Mouse (Mus musculus) layer of hippocampus, adult 9-10 months (tissue): Measurements from ENCODE around the gene Marcksl1.
A peak's percentile ranks its signal among the peaks of the same experiment; 100 is the strongest.

ENCODE experiments used
- DNase-seq: peaks from one replicate; pipeline ENCODE4 v3.0.0; 2022; ENCODE audit warnings: low spot score

Marcksl1 gene

DNA sequence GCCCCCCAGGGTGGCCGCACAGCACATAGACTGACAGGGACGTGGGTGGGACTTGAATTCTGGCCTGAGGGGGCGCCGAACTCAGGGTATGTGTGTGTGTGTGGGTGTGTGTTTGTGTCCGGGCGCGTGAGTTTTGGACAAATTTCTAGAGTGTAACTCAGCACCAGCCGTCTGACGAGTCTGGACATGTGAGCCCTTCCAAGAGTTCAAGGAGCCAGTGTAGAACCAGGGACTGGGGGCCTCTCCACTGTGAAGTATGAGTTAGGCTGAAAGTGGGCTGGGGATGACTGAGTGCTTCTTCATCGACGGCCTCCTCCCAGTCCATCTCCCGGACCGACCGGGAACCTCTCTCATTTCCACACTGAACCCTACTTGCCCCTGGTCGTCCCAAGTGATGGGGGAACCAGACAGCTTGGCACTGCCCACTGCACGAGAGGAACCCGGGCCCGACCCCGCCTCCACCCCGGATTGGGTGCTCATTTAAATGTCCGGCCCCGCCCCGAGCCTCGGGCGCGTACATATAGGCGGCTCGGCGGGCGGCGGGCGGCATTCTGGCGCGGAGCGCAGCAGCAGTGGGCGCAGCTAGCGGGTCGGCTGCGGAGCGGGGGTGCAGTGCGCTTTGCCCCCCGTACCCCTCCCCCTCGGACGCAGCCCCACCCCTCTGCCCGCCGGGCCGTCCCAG lies at the start of gene Marcksl1:
Gene Marcksl1, plus strand, starts transcription at position 496 of the 682 bp plus-strand sequence.
- DNase-seq = peak; percentile 45

- no peak for DNase-seq
Measured at GRCm38 (mm10) chr4:129464286-129464815, 49.0 kb upstream of the Marcksl1 start.

DNA sequence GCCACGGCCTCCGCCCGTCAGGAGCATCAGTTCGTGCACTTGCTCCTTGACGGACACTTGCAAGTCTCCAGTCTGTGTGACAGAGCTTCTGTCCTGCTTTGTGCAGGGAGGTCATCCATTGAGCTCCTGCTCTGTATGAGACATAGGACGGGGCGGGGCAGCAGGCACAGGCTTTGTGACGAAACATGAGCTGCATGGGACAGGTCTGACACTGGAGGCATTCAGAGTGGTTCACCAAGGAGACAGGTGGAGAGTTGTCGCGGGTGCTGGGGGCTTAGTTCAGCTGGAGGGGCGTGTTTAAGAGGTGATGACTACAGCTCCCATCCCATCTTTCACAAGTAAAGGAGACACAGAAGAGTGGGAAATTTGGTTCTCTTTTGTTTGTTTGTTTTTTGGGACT lies 37.3 kb upstream of the Marcksl1 start:
- no peak for DNase-seq

DNA sequence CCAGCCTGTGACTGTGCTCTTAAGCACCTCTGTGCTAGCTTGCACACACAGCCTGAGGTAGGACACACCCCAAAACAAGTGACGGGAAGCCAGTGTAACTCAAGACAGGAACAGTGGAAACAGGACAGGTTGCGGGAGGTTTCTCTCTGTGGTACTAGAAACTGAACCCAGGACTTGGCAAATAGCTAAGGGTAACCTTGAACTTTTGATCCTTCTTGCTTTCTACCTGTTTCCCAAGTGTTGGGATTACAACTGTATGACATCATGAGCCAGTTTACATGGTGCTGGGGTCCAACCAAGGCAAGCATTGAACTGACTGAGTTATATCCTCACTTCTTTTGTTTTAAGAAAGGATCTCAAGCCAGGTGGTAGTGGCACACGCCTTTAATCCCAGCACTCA lies 33.5 kb upstream of the Marcksl1 start:
- no peak for DNase-seq

DNA sequence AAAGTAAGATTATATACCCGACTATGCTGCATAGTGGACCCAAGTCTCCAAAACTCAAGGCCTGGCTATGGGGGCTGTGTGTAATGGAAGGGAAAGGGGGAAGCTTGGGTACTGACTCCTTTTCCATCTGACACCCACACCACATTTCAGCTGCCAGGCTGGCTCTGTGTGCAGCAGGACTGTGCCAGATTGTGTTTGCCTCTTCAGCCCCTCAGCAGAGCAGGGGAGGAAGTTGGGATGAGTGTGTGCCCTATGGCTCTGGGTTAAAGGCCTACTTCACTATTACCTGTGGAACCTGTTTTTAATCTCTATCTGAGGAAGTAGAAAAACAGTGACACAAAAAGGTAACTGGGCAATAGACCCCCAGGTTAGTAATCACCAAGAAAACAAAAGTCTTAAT lies 32.3 kb upstream of the Marcksl1 start:
- no peak for DNase-seq

DNA sequence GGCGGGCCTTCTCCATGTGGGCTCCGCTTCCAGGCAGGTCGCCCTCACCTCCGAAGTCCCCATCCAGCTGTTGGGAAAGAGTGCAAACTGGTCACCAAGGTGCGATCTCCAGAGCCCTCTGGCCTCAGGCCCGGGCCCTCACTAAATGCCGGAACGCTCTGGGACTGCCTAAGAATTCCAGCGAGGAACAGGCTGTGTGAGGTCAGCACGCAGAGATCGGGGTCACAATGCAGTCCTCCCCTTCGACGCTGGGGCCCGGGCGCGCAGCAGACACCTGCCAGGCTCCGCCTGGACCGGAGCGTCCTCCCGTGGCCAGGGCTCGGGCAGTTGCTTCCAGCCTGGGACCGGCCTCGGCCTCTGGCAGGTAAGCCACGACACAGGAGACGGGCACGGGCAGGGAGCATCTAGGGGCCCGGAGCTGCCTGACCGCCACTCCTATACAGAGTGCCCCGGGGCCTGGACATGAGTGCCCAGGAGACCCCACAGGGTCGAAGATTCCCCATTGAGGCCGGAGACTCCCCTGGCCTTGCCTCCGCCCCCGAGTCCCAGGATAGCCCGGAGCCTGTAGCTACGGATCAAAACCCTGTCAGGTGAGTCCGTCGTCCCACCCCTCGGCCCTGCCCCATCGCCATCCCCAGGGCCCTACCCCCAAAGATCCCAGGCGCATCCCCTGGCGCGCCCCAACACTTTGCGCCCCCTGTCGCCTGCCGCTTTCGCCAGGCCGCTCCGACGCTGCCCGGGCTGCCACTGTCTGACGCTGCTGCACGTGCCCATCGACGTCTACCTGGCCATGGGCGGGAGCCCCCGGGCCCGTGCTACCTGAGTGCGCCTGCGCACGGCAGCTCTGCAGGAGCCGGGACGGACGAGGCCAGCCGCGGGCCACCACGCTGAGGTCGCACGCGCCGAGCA lies 22.2 kb upstream of the Marcksl1 start, which contains the start of the genes Tssk3 and Fam229a:
Gene Tssk3, minus strand, starts transcription at position 51 of the 909 bp plus-strand sequence.
Gene Fam229a, plus strand, starts transcription at position 219 of the 909 bp plus-strand sequence.
- no peak for DNase-seq

GRCm38 (mm10) chr4:129494681-129495080 lies 18.7 kb upstream of the Marcksl1 start:
- no peak for DNase-seq

- DNase-seq = no peak
Measured at GRCm38 (mm10) chr4:129495672-129496562, 17.5 kb upstream of the Marcksl1 start.

- no peak for DNase-seq
Measured at GRCm38 (mm10) chr4:129496631-129497030, 16.8 kb upstream of the Marcksl1 start.

DNA sequence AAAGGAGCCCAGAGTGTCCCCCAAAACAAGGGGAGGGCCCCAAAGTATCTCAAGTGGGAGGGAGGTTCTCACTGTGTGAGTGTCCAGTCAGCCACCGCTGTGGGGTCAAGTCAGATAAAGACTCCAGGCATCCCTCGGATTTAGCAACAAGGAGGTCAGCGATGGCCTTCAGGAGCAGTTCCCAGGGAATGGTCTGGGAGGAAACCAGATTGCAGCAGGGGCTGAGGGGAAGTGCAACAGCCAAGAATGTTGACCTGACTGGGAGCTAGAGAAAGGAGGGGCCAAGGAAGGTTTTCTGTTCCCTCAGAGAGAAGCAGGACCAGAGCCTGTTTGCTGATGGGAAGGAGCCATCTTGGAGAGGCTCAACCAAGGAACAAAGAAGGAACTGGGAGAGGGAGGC lies 14.4 kb upstream of the Marcksl1 start:
- DNase-seq = no peak

DNA sequence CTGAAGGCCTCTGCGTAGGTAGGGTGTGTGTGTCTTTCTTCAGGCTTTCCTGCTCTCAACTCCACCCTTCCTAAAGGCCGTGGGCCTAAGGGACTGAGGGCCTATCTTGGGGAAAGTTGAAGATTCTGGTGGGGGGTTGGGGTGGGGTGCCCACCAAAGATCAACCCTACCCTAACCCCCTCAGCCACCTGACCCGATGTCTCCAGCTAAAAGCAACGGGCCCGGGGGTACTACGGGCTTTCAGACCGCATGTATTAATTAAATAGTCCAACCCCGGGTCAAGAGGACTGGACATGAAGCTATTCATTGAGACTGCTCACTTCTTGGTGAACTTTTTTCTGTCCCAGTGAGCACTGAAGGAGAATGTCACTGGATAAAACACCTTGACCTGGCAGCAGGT lies 13.4 kb upstream of the Marcksl1 start:
- DNase-seq = no peak

DNA sequence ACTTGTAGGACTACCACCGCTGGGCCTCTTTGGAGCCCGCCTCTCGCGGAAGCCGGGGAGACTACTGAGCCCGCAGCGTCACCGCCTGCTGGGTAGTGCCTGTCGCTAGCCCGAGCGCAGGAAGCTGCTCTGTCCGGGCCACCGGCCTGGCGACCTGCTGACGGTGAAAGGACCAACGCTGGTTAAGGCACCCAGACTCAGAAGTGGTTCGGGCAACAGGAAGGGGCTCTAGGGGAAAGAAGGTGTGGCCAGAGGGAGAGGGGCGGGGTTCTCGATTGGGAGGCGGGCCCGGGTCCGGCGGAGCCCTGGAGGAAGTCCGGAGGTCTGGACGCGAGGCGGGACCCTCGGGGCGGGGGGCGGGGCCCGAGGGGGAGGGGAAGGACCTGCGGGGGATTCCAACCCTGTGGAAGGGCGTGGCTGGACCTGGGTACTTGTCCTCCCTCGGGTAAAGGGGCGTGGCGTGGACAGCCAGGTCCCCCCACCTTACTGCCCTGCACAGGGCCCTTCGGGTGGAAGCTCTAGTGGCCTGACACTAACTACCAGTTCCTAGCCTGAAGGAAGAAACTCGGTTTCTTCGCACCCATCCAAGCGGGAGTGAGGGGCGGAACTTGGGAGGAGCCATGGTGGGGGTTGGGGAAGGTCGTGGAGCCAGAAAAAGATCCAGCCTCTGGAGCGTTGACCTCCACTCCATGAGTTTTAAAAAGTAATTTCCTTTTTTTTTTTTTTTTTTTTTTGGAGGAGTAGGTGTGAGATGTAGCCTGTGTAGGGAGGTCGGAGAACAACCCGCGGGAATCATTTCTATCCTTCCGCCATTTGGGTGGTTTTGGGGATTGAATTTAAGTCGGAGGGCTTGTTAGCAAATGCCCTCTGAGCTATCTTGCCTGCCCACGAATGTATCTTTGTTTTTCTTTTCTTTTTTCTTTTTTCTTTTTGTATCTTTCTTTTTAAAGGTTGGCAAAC lies 12.5 kb upstream of the Marcksl1 start:
- no peak for DNase-seq

- no peak for DNase-seq
Measured at GRCm38 (mm10) chr4:129502327-129502888, 11.0 kb upstream of the Marcksl1 start.

- DNase-seq = no peak
Measured at GRCm38 (mm10) chr4:129502901-129503444, 10.4 kb upstream of the Marcksl1 start.

DNA sequence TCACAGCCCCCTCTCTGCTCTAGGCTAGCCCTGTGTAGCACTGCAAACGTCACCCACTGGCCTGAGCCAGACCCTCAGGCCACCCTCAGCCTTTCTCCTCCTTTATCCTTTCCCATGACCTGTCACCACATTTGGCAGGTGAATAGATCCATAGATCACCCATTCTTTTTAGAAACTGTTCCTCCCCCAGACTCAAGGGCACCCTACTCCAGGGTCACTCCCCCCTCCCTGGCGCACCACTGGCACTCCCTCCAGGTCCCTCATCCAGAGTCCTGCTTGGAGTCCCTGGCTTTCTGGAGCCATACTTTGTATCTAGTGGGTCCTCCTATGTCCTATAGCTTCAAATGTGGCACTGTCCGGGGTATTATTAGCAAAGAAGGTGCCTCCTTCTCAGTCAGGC lies 7.9 kb upstream of the Marcksl1 start:
- no peak for DNase-seq

DNA sequence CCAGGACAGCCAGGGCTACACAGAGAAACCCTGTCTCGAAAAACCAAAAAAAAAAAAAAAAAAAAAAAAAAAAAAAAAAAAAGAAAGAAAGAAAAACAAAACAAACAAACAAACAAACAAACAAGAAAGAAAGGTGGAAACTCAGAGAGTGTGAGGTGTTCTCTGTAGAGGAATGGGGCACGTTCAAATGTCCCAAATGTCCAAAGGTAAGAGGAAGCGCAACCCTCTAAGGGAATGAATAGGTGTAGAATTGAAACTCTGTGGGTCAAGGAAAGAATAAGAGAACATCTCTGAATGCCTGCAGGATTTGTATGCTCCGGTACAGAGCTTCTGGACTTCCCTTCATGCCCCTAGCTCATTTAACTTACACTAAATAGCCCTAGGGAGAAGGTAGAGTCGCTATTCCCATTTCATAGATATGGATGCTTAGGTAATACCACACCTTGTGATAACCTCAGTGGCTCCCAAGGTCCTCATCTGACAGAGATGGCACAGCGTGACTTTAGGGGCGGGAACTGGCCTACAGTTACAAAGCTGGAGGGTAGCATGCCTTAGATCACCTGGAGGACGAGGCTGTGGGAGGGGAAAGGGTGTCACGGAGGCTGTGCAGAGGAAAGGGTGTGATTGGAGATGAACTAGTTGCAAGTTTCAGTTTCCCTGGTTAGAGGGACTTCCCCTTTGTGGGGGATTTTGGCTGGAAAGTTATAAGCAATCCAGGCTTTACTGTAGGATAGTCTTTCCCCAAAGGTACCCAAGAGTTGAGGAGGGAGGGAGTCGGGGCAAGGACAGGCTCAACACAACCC lies 5.7 kb upstream of the Marcksl1 start:
- DNase-seq = no peak

- DNase-seq = no peak
Measured at GRCm38 (mm10) chr4:129508237-129508515, 5.2 kb upstream of the Marcksl1 start.

DNA sequence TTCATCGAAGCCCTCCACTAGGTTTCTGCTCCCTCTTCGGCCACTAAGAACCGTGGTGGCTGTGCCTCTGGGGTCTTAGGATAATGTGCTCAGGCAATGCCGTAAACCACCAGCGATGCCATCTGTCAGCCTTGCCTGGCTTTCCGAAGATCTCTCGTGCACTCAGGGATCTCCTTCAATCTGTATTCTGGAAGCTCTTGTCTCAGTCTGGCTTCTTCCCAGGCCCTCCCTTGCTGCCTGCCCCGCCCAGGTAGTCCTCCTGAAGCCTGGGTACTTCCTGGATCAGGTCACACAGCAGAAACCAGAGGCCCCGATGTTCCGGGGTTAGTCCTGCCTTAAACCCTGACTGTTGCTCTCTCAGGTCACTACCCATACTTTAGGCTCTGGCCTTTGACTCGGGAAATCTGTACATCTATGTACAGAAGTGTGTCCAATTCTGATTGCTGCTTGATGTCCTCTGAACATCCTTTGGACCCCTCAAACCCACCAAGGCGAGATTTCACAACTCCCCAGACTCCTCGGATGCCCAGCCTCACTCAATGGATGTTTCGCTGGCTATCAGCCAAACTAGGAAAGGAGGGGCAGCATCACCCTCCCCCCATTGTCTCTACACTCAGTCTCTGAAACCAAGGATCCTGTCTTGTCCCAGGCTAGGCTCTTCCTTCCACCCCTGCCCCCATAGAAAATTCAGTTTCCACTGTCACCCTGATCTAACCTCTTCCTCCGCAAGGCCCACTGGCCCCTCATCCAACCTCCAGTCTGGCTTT lies 4.4 kb upstream of the Marcksl1 start:
- no peak for DNase-seq

DNA sequence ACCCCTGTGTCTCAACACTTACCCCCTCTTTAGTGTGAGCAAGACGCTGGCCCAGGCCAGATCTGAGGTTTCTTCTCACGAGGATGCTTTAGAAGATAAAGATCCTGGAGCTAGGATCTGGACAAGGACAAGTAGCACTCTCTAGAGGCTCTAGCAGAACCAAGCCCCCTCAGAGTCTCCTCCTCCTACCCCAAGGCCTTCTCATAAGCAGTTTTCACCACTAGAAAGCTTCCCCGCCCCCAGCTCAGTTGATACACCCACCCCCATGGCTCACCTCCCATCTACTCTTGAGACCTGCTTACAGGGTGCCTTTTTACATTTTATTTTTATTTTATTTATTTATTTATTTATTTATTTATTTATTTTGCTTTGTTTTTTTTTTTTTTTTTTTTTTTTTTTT lies 3.7 kb upstream of the Marcksl1 start:
- DNase-seq = no peak
